Mouse (Mus musculus) testis, adult 2 months (tissue): Measurements from ENCODE around the gene Tbc1d16. TPM values are rescaled to one million over a fixed set of nuclear protein-coding genes. Genes with fewer than 3 reads are reported as not detected.

Source experiments
- H3K27ac ChIP-seq: fragments of 200-500 bp; 2 replicates; pipeline ENCODE4 v1.5.1; 2012; ENCODE audit warnings: low read depth, low read length; ENCODE audit not compliant: control insufficient read depth, insufficient read depth
- H3K27me3 ChIP-seq: fragments of 200-500 bp; 2 replicates; pipeline ENCODE4 v1.6.1; 2012; ENCODE audit warnings: mild to moderate bottlenecking, low read length, moderate library complexity; ENCODE audit not compliant: control insufficient read depth, insufficient read depth
- H3K36me3 ChIP-seq: fragments of 200-500 bp; 2 replicates; pipeline ENCODE4 v1.6.1; 2012; ENCODE audit warnings: mild to moderate bottlenecking, low read length; ENCODE audit not compliant: control insufficient read depth, insufficient read depth
- H3K4me1 ChIP-seq: fragments of 200-500 bp; 2 replicates; pipeline ENCODE4 v1.6.1; 2012; ENCODE audit warnings: low read length; ENCODE audit not compliant: control insufficient read depth, insufficient read depth
- H3K4me3 ChIP-seq: fragments of 200-500 bp; 2 replicates; pipeline ENCODE4 v1.5.1; 2012; ENCODE audit warnings: low read depth, mild to moderate bottlenecking, low read length, moderate library complexity, mixed read lengths; ENCODE audit not compliant: control insufficient read depth
- CTCF ChIP-seq: fragments of 200-500 bp; IDR thresholded peaks from 2 replicates; pipeline ENCODE4 v1.5.1; 2012; ENCODE audit warnings: low read depth, mild to moderate bottlenecking, inconsistent platforms, low read length, moderate library complexity; ENCODE audit not compliant: control insufficient read depth, insufficient read depth, insufficient replicate concordance
- POLR2A ChIP-seq: fragments of 200-500 bp; IDR thresholded peaks from 2 replicates; pipeline ENCODE4 v1.6.1; 2012; ENCODE audit warnings: low read depth, mild to moderate bottlenecking, inconsistent platforms, low read length, moderate library complexity; ENCODE audit not compliant: control insufficient read depth
- polyA plus RNA-seq: library from polyadenylated mRNA; depleted of rRNA; stranded (reverse); fragments of >200 nt; gene quantifications from 2 replicates; pipeline ENCODE4 v1.2.3, GENCODE M21; 2012

Tbc1d16 gene
- polyA plus RNA-seq, 1 experiment = 1.1 TPM

DNA sequence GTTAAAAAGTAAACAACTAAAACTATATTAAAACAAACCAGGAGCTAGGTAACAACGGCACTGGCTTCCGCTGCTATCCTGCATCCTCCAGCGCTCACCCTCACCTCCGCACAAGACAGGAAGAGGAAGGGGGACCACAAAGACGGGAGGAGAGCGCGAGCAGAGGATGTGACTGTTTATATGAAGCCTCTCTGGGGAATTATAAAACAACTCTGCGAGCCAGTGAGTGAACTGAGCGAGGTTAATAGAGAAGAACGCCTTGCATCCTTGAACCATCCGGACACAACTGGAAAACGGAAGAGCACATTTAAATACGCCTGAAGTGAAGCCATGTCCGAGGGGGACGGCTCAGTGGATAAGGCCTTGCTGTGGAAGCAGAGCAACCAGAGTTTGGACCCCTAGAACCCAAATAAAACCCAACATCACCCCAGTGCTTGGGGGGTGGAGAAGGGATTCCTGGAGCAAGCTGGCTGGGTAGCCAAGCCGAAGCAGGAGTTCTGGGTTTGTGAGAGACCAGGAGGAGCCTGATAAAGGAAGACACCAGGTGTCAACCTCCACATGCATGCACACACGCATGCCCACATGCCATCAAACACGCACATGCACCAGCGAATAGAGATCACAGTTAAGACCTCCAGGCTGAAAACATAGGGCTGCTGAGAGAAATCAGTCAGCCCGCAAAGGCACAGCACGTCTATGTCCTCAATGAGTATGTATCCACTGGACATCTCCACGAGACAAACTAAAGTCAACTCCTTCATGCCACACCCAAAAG is 65.2 kb downstream of the Tbc1d16 start:
- H3K36me3 ChIP-seq = no peaks in the 10 kb centered on the region

DNA sequence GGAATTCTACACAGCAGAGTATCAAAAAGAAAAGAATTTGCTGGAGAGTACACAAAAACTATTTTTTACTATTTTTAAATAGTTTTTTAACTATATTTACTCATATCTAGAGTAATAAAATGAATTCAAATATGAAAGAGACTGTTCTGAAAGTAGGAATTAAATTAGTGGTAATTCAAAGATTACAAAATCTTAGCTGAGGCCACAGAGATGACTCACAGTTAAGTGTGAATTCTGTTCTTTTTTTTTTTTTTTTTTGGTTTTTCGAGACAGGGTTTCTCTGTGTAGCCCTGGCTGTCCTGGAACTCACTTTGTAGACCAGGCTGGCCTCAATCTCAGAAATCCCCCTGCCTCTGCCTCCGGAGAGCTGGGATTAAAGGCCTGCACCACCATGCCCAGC is 66.6 kb downstream of the Tbc1d16 start:
- peaks cover 8% of the 10 kb centered on the region for H3K4me1 ChIP-seq
- no peak overlapping the region for H3K27ac ChIP-seq
- no peaks in the 10 kb centered on the region for H3K27me3 ChIP-seq
- TF ChIP-seq POLR2A = no peak
- no peak overlapping the region for H3K4me3 ChIP-seq
- no peaks in the 10 kb centered on the region for H3K36me3 ChIP-seq

More for the DNA sequence above, 65.2 kb downstream of the Tbc1d16 start:
- Histone ChIP-seq H3K27me3 (no peaks in the 10 kb centered on the region), H3K27ac (no peak overlapping the region), H3K4me1 (peaks cover 8% of the 10 kb centered on the region), H3K4me3 (no peak overlapping the region)
- TF ChIP-seq CTCF (no peak), POLR2A (no peak)

DNA sequence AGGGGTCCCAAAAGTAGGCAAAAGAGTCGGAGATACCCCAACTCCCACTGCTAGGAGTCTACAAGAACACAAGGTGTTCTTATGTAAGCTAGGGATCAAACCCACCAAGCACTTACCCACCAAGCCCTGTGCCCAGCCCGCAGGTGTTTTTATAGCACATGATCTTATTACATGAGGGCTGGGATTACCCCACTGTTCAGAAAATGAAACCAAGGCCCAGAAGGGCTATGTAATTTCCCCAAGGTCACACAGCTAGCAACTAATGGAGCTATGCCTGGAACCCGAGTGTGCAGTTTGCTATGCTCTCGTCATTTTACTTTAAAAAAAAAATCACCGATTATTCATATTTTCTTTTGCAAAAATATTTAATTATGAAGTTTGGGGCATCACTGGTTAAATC is 68.2 kb downstream of the Tbc1d16 start:
- no peaks in the 10 kb centered on the region for H3K27me3 ChIP-seq
- peaks cover 8% of the 10 kb centered on the region for H3K4me1 ChIP-seq
- no peaks in the 10 kb centered on the region for H3K36me3 ChIP-seq
- no peak overlapping the region; the same call in 1 of the 2 replicates for H3K4me3 ChIP-seq
- TF ChIP-seq CTCF (no peak), POLR2A (no peak)
- H3K27ac ChIP-seq = no peak overlapping the region

DNA sequence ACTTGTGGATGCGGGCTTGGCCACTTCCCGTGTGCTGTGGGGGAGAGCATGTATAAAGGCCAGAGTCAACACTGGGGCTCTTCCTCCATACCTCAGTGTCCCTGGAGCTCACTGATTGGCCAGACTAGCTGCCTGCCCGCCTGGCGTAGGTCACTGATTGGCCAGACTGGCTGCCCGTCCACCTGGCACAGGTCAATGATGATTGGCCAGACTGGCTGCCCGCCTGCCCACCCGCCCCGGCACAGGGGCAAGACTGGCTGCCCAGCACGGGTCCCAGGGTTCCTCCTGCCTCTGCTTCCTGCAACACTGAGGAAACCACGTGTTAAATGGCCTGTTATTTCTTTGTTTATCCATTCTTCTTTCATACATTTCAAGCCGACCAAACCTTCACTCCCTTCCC is 68.8 kb downstream of the Tbc1d16 start:
- no peaks in the 10 kb centered on the region for H3K36me3 ChIP-seq
- peak overlapping the region; percentile 44 for H3K4me3 ChIP-seq
- H3K4me1 ChIP-seq = peaks cover 8% of the 10 kb centered on the region
- TF ChIP-seq CTCF (no peak), POLR2A (peak; percentile 38; the same call in 1 of the 2 replicates)
- no peak overlapping the region for H3K27ac ChIP-seq
- no peaks in the 10 kb centered on the region for H3K27me3 ChIP-seq

DNA sequence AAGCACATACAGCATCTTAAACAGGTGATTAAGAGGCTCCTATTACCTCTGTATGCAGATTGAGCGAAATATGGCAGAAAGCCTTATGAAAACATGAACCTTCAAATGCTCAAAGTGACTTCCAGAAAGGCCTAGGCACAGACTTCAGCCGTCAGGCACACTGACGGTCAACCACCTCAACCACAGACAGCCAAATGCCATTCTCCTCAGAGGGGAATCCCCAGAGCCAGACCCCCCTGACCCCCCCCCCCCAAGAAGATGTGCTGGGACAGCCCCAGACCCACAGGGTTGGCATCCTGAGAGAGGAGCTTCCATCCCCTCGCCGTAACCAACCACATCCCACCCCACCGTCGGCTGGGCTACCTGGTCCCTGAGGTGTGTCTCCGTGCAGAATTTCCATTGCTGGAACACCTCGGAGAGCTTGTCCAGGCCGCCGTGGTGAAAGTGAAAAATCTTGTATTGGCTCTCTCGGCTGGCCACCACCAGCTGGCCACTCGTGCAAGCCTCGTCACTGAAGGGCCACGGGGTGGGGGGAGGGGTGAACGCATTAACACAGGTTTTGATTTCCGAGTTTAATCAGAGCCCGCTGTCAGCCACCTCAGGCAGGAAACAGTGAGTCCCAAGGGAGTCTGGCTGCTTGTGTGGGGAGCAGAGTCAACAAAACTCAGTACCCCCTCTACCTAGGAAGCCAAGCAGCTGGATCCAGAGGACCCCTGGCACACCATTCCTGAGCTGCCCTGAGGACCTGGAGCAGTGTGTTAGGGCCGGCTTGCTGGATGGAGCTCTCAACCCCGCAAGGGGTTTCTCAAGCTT is 70.7 kb downstream of the Tbc1d16 start:
- H3K4me3 ChIP-seq = no peak overlapping the region
- H3K4me1 ChIP-seq = peaks cover 8% of the 10 kb centered on the region
- TF ChIP-seq CTCF = no peak
- TF ChIP-seq POLR2A = no peak
- no peaks in the 10 kb centered on the region for H3K36me3 ChIP-seq
- H3K27me3 ChIP-seq = no peaks in the 10 kb centered on the region
- no peak overlapping the region for H3K27ac ChIP-seq

DNA sequence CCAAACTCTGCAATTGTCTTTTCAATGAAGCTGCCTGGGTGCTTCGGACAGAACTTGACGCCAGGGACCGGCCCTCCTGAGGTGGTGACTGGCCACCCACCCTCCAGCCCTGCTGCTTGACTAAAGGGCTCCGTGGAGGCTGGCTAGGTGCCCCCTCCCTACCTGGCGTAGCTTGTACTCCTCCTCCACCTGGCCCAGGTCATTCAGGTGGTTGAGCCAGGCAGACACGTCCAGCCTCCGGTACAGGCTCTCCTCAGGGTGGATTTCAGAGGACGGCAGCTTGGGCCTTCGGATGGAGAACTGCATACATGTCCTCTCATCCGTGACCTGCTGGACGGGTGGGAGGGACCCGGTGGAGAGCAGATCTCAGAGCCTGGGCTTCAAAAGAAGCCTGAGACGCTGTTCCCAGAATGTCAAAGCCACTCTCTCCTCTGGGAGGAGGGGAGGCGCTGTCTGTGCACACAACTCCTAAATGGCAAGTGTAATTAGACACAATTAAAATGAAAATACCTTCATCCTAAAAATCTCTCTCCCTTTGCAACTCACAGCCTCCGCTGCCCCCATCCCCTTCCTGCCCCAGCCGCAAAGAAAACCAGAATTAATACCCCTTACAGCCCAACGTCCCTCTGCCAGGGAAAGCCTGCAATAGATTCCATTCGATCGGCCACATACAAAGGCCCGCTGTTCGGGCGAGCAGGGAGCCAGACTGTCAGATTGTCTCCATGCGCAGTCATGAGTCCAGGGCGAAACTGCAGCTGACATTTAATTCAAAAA is 71.6 kb downstream of the Tbc1d16 start:
- H3K4me3 ChIP-seq = no peak overlapping the region
- no peaks in the 10 kb centered on the region for H3K27me3 ChIP-seq
- H3K4me1 ChIP-seq = peaks cover 8% of the 10 kb centered on the region
- no peak overlapping the region for H3K27ac ChIP-seq
- TF ChIP-seq CTCF (no peak), POLR2A (no peak)
- H3K36me3 ChIP-seq = no peaks in the 10 kb centered on the region
